Mouse (Mus musculus): ENCODE data around the gene D6Wsu163e. TPM values are rescaled to one million over a fixed set of nuclear protein-coding genes. Genes with fewer than 3 reads are reported as not detected.

The D6Wsu163e gene
- polyA plus RNA-seq, 1 experiment from 2014 or later = 13.8 TPM

Other genes with a start within 250 kb of the D6Wsu163e start
- gene Kcna6, start 199.3 kb upstream of the D6Wsu163e start, polyA plus RNA-seq (2014; fragmentation: Nextera tagmentation; extraction: Ambion mirVana) = 0.58 and 1.0 TPM in 2 replicates
- 394 and 409 TPM in 2 replicates for gene Ndufa9, start 90.8 kb upstream of the D6Wsu163e start, polyA plus RNA-seq (2014; fragmentation: Nextera tagmentation; extraction: Ambion mirVana)
- gene Akap3, start 86.9 kb upstream of the D6Wsu163e start, polyA plus RNA-seq (2014; fragmentation: Nextera tagmentation; extraction: Ambion mirVana) = not detected in 2 replicates
- not detected in 2 replicates for gene Dyrk4, start 18.1 kb upstream of the D6Wsu163e start, polyA plus RNA-seq (2014; fragmentation: Nextera tagmentation; extraction: Ambion mirVana)
- 28.7 and 32.6 TPM in 2 replicates for gene Rad51ap1, start 375 bp upstream of the D6Wsu163e start, polyA plus RNA-seq (2014; fragmentation: Nextera tagmentation; extraction: Ambion mirVana)
- 0.11 and 0.14 TPM in 2 replicates for gene Fgf6, start 75.6 kb downstream of the D6Wsu163e start, polyA plus RNA-seq (2014; fragmentation: Nextera tagmentation; extraction: Ambion mirVana)
- 0.18 TPM in 1 of 2 replicates, not detected in the other for gene Fgf23, start 132.9 kb downstream of the D6Wsu163e start, polyA plus RNA-seq (2014; fragmentation: Nextera tagmentation; extraction: Ambion mirVana)
- 6.8 and 7.4 TPM in 2 replicates for gene Tigar, start 169.6 kb downstream of the D6Wsu163e start, polyA plus RNA-seq (2014; fragmentation: Nextera tagmentation; extraction: Ambion mirVana)
- gene Ccnd2, start 212.2 kb downstream of the D6Wsu163e start, polyA plus RNA-seq (2014; fragmentation: Nextera tagmentation; extraction: Ambion mirVana) = 532 and 571 TPM in 2 replicates

Data from heart, embryonic 14.5 days (tissue).